Mouse (Mus musculus): ENCODE measurements around the gene Ndufaf1.

Ndufaf1 gene

DNA sequence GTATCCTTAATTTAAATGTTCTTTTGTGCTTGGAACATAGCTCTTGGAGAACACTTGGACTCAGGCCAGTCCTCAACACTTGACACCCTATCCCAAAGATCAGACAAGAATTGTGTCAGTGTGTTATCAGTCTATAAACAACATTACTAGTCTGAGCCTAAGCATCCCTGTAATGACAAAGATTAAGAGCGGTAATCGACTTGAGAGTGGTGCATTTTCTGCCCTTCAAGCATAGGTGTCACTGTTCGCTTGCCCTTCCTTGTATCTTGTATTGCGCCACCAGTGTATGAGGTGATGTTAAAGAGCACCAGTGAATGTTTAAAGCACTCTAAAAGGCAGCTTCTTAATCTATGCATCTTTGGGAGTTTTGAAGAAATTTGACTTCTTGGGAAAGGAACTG is 55.6 kb downstream of the Ndufaf1 start:
- no peak for DNase-seq

Data from kidney, adult 18-20 months (tissue).